Mouse (Mus musculus): ENCODE data around the gene Ppp1r12b.

Gene Ppp1r12b

GRCm38 (mm10) chr1:134955637-134956176, at the start of gene Ppp1r12b:
Gene Ppp1r12b, minus strand, starts transcription at chr1:134955942.
- DNase-seq: peak; percentile 97

- no peak for DNase-seq
Measured at GRCm38 (mm10) chr1:135003346-135003745, 47.6 kb upstream of the Ppp1r12b start.

- no peak for DNase-seq
Measured at GRCm38 (mm10) chr1:135000527-135000926, 44.8 kb upstream of the Ppp1r12b start.

GRCm38 (mm10) chr1:134998231-134998630, 42.5 kb upstream of the Ppp1r12b start:
- DNase-seq: peak; percentile 23

GRCm38 (mm10) chr1:134997568-134997967, 41.8 kb upstream of the Ppp1r12b start:
- no peak for DNase-seq

- DNase-seq: no peak
Measured at GRCm38 (mm10) chr1:134996471-134996870, 40.7 kb upstream of the Ppp1r12b start.

GRCm38 (mm10) chr1:134995954-134996353, 40.2 kb upstream of the Ppp1r12b start:
- peak; percentile 22 for DNase-seq

- DNase-seq: no peak
Measured at GRCm38 (mm10) chr1:134995437-134995836, 39.7 kb upstream of the Ppp1r12b start.

GRCm38 (mm10) chr1:134994739-134995138, 39.0 kb upstream of the Ppp1r12b start:
- DNase-seq: no peak

GRCm38 (mm10) chr1:134992046-134992645, 36.4 kb upstream of the Ppp1r12b start:
- DNase-seq: peak; percentile 58

- peak; percentile 80 for DNase-seq
Measured at GRCm38 (mm10) chr1:134989372-134989771, 33.6 kb upstream of the Ppp1r12b start.

- DNase-seq: no peak
Measured at GRCm38 (mm10) chr1:134987962-134988341, 32.2 kb upstream of the Ppp1r12b start.

- DNase-seq: peak; percentile 75
Measured at GRCm38 (mm10) chr1:134987173-134987961, 31.6 kb upstream of the Ppp1r12b start.

- no peak for DNase-seq
Measured at GRCm38 (mm10) chr1:134972920-134973319, 17.2 kb upstream of the Ppp1r12b start.

GRCm38 (mm10) chr1:134965430-134965829, 9.7 kb upstream of the Ppp1r12b start:
- no peak for DNase-seq

GRCm38 (mm10) chr1:134962821-134963220, 7.1 kb upstream of the Ppp1r12b start:
- DNase-seq: peak; percentile 23

GRCm38 (mm10) chr1:134962053-134962803, 6.5 kb upstream of the Ppp1r12b start, which contains the start of gene Ube2t:
Gene Ube2t, plus strand, starts transcription at chr1:134962565.
- DNase-seq: peak; percentile 97

GRCm38 (mm10) chr1:134960634-134961033, 4.9 kb upstream of the Ppp1r12b start:
- DNase-seq: no peak

GRCm38 (mm10) chr1:134955050-134955636, 599 bp downstream of the Ppp1r12b start:
- no peak for DNase-seq

GRCm38 (mm10) chr1:134949946-134950345, 5.8 kb downstream of the Ppp1r12b start:
- no peak for DNase-seq

GRCm38 (mm10) chr1:134947590-134947989, 8.2 kb downstream of the Ppp1r12b start:
- DNase-seq: no peak

- DNase-seq: no peak
Measured at GRCm38 (mm10) chr1:134942898-134943297, 12.8 kb downstream of the Ppp1r12b start.

GRCm38 (mm10) chr1:134940863-134941262, 14.9 kb downstream of the Ppp1r12b start:
- no peak for DNase-seq
